Mouse (Mus musculus) bone marrow macrophage, adult 2 months (primary cell): ENCODE results near the gene Pld5. TPM values are rescaled to one million over a fixed set of nuclear protein-coding genes. Genes with fewer than 3 reads are reported as not detected.

Source experiments
- H3K27ac ChIP-seq: 2 replicates; pipeline ENCODE4 v1.5.1; 2012; ENCODE audit warnings: low read depth, low read length; ENCODE audit not compliant: insufficient read depth
- H3K4me1 ChIP-seq: 2 replicates; pipeline ENCODE4 v1.6.1; 2012; ENCODE audit warnings: low read length; ENCODE audit not compliant: control insufficient read depth, insufficient read depth
- H3K4me3 ChIP-seq: 2 replicates; pipeline ENCODE4 v1.5.1; 2012; ENCODE audit warnings: mild to moderate bottlenecking, low read length, moderate library complexity; ENCODE audit not compliant: insufficient read depth
- CTCF ChIP-seq: IDR thresholded peaks from 2 replicates; pipeline ENCODE4 v1.5.1; 2012; ENCODE audit warnings: low read depth, mild to moderate bottlenecking, low read length, moderate library complexity
- POLR2A ChIP-seq: IDR thresholded peaks from 2 replicates; pipeline ENCODE4 v1.6.1; 2012; ENCODE audit warnings: mild to moderate bottlenecking, low read depth, low read length, borderline replicate concordance
- polyA plus RNA-seq: library from polyadenylated mRNA; stranded (reverse); fragments of >200 nt; gene quantifications from 2 replicates; pipeline ENCODE4 v1.2.4, GENCODE M21; 2012; ENCODE audit not compliant: missing spikeins, insufficient read depth, insufficient read length

Pld5 gene
- polyA plus RNA-seq, 1 experiment, result not detected

GRCm38 (mm10) chr1:176064471-176064870 is 210.6 kb downstream of the Pld5 start:
- no peaks in the 10 kb centered on the region for H3K4me1 ChIP-seq
- H3K4me3 ChIP-seq, result no peak overlapping the region
- TF ChIP-seq CTCF, result no peak
- no peak for TF ChIP-seq POLR2A
- H3K27ac ChIP-seq, result no peak overlapping the region

GRCm38 (mm10) chr1:176053653-176054052 is 221.5 kb downstream of the Pld5 start:
- no peak overlapping the region for H3K27ac ChIP-seq
- TF ChIP-seq POLR2A (no peak), CTCF (no peak)
- H3K4me3 ChIP-seq, result no peak overlapping the region
- H3K4me1 ChIP-seq, result no peaks in the 10 kb centered on the region

GRCm38 (mm10) chr1:176046995-176047394 is 228.1 kb downstream of the Pld5 start:
- H3K27ac ChIP-seq, result no peak overlapping the region
- H3K4me3 ChIP-seq, result no peak overlapping the region
- TF ChIP-seq CTCF, result no peak
- no peak for TF ChIP-seq POLR2A
- no peaks in the 10 kb centered on the region for H3K4me1 ChIP-seq

GRCm38 (mm10) chr1:176046375-176046774 is 228.7 kb downstream of the Pld5 start:
- TF ChIP-seq POLR2A, result no peak
- TF ChIP-seq CTCF, result no peak
- no peaks in the 10 kb centered on the region for H3K4me1 ChIP-seq
- H3K27ac ChIP-seq, result no peak overlapping the region
- no peak overlapping the region for H3K4me3 ChIP-seq

- H3K27ac ChIP-seq, result no peak overlapping the region
- TF ChIP-seq POLR2A, result no peak
- TF ChIP-seq CTCF, result no peak
- H3K4me1 ChIP-seq, result no peaks in the 10 kb centered on the region
- H3K4me3 ChIP-seq, result no peak overlapping the region
Measured at GRCm38 (mm10) chr1:176043056-176043455, 232.1 kb downstream of the Pld5 start.

GRCm38 (mm10) chr1:176039923-176040322 is 235.2 kb downstream of the Pld5 start:
- TF ChIP-seq POLR2A (no peak), CTCF (no peak)
- Histone ChIP-seq H3K27ac (no peak overlapping the region), H3K4me3 (no peak overlapping the region), H3K4me1 (no peaks in the 10 kb centered on the region)

GRCm38 (mm10) chr1:176036028-176036427 is 239.1 kb downstream of the Pld5 start:
- Histone ChIP-seq H3K4me3 (no peak overlapping the region), H3K27ac (no peak overlapping the region), H3K4me1 (no peaks in the 10 kb centered on the region)
- no peak for TF ChIP-seq POLR2A
- no peak for TF ChIP-seq CTCF

GRCm38 (mm10) chr1:176034699-176035098 is 240.4 kb downstream of the Pld5 start:
- no peak for TF ChIP-seq POLR2A
- TF ChIP-seq CTCF, result no peak

GRCm38 (mm10) chr1:176033698-176034097 is 241.4 kb downstream of the Pld5 start:
- H3K4me1 ChIP-seq, result no peaks in the 10 kb centered on the region
- H3K4me3 ChIP-seq, result no peak overlapping the region
- TF ChIP-seq POLR2A (no peak), CTCF (no peak)
- H3K27ac ChIP-seq, result no peak overlapping the region

More at GRCm38 (mm10) chr1:176034699-176035098, 240.4 kb downstream of the Pld5 start:
- H3K4me3 ChIP-seq, result no peak overlapping the region
- no peaks in the 10 kb centered on the region for H3K4me1 ChIP-seq
- H3K27ac ChIP-seq, result no peak overlapping the region

- no peak overlapping the region for H3K4me3 ChIP-seq
- no peaks in the 10 kb centered on the region for H3K4me1 ChIP-seq
- H3K27ac ChIP-seq, result no peak overlapping the region
- TF ChIP-seq POLR2A, result no peak
- TF ChIP-seq CTCF, result no peak
Measured at GRCm38 (mm10) chr1:176029063-176029462, 246.0 kb downstream of the Pld5 start.

- no peak for TF ChIP-seq CTCF
- no peak for TF ChIP-seq POLR2A
- H3K27ac ChIP-seq, result no peak overlapping the region
- H3K4me3 ChIP-seq, result no peak overlapping the region
- no peaks in the 10 kb centered on the region for H3K4me1 ChIP-seq
Measured at GRCm38 (mm10) chr1:176028397-176028796, 246.7 kb downstream of the Pld5 start.
